Mouse (Mus musculus) megakaryocyte-erythroid progenitor cell, adult 5-6 weeks (primary cell): ENCODE measurements around the gene Olfr1360. TPM values are rescaled to one million over a fixed set of nuclear protein-coding genes. Genes with fewer than 3 reads are reported as not detected.
"Not testable (repeated sequence)": the region's sequence is repeated elsewhere in the genome, so short reads cannot be mapped to it uniquely, and the experiment has no call there.

ENCODE experiments used
- ATAC-seq: replicated peaks from 2 replicates; pipeline ENCODE4 v1.8.0; 2016; ENCODE audit warnings: mild to moderate bottlenecking, inconsistent platforms; ENCODE audit not compliant: severe bottlenecking, poor library complexity, low FRiP score, low TSS enrichment
- total RNA-seq, 2 experiments: library from RNA; stranded (forward) in 1 of 2; stranded (reverse) in 1 of 2; fragments of 200-1000, 215-1000 nt in 1 of 2; fragments of >200 nt in 1 of 2; fragmentation: Nextera tagmentation in 1 of 2; gene quantifications; 2 replicates each; pipeline ENCODE4 v1.2.3; 2014 to 2017

The Olfr1360 gene
- total RNA-seq (2014; fragmentation: Nextera tagmentation) (not detected in 2 replicates), total RNA-seq (2017) (not detected in 2 replicates)

DNA sequence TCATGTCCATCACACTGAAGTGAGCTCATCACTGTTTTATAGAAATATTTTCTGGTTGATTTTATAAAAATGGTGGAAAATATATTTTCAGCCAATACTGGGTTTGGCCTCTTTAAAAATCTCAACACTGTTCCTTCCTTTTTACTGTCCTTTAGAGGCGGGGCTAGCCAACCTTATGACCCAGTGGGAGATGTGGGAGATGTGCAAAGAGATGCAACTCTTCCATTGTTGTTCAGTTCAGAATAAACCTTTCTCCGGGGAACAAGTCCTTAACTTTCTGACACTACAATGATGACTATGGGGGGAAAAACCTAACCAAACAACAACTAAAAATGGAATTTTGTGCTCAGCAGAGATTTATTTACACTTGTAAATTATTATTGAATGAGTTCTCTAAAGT, at the start of gene Olfr1360:
Gene Olfr1360 (minus strand): TSS at position 101 of the 400 bp plus-strand sequence.
- no peak for ATAC-seq

DNA sequence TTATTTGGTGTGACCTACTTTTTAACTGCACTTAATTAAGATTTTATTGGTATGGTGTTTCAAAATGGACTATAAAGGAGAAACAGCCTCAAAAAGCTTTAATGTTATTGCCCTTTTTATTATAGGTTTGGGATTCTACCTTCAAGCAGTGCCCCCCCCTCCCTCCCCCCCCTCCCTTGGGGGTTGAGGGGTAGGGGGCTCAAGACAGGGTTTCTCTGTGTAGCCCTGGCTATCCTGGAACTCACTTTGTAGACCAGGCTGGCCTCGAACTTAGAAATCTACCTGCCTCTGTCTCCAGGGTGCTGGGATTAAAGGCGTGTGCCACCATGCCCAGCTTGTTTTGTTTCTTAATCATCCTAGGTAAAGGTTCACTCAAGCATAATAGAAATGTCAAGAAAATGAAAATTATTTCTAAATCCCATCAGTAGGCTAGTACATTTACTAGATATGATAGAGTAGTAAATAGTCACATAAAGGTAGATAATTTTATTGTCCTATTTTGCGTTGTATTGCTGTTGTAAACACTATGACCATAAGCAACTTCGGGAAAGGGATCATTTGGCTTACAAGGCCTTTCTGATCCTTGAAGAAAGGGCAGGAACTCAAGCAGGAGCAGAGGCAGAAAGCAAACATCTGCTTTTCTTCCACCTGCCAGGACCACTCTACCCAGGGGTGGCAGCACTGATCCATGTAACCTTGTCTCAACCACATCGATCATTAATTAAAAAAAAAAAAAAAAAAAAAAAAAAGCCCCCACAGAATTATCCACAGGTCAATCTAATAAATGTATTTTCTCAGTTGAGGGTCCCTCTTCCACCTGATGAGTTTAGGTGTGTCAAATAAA, 46.0 kb upstream of the Olfr1360 start:
- ATAC-seq = no peak

DNA sequence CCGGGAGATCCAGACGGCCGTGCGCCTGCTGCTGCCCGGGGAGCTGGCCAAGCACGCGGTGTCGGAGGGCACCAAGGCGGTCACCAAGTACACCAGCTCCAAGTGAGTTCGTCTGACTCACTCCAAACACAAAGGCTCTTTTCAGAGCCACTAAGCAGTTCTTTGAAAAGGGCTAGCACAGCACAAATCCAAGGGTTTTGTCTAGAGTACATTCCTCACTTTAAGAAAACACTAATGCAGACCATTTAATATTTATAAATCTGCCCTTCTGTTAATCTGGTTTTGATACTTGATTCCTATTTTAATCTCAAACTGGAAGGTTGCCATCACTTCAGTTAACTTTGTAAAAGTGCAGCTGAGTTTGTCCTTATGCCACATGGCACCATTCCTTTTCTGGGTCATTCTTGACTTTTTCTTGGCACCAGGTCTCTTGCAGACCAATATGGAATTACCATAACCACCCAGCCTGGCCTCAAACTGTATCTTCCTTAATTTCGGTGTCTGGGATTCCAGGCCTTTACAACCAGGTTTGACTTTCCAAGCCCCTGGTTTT, 45.2 kb upstream of the Olfr1360 start:
- ATAC-seq = peak; percentile 39

DNA sequence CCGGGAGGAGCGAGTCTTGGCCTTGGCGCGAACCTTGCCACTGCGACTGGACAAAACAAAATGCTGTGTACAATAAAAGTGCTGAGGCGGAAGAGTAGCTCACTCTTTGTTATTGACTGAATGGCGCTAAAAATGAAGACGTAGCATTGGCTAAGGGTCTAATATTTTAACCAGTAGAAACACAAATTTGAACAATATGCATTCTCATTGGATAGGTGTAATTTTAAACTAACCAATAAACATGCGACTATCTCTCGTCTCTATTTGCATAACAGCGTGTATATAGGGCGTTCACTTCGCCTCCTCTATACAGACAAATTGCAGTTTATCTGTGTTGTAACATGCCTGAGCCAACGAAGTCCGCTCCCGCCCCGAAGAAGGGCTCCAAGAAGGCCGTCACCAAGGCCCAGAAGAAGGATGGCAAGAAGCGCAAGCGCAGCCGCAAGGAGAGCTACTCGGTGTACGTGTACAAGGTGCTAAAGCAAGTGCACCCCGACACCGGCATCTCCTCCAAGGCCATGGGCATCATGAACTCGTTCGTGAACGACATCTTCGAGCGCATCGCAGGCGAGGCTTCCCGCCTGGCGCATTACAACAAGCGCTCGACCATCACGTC, 44.7 kb upstream of the Olfr1360 start, which contains the start of gene Hist1h2bm:
Gene Hist1h2bm (plus strand): TSS at position 288 of the 616 bp plus-strand sequence.
- ATAC-seq = peak; percentile 91

DNA sequence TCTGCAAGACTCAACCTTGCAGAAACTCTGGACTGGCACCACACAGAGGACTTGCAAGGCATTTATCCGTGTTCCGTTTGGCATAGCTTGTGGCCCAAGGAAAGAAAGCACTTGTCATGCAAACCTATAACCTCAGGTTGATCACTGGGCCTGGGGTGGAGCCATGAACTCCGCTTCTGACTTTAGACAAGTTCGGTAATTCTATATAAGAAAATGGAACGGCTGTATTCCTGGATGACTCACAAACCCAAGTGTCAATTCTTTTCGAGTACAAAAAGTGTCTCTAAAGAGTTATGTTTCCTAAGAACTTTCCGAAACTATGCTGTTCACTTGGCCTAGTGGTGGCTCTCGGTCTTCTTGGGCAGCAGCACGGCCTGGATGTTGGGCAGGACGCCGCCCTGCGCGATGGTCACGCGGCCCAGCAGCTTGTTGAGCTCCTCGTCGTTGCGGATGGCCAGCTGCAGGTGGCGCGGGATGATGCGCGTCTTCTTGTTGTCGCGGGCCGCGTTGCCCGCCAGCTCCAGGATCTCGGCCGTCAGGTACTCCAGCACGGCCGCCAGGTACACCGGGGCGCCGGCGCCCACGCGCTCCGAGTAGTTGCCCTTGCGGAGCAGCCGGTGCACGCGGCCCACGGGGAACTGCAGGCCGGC, 44.0 kb upstream of the Olfr1360 start:
- ATAC-seq = not testable (repeated sequence)

DNA sequence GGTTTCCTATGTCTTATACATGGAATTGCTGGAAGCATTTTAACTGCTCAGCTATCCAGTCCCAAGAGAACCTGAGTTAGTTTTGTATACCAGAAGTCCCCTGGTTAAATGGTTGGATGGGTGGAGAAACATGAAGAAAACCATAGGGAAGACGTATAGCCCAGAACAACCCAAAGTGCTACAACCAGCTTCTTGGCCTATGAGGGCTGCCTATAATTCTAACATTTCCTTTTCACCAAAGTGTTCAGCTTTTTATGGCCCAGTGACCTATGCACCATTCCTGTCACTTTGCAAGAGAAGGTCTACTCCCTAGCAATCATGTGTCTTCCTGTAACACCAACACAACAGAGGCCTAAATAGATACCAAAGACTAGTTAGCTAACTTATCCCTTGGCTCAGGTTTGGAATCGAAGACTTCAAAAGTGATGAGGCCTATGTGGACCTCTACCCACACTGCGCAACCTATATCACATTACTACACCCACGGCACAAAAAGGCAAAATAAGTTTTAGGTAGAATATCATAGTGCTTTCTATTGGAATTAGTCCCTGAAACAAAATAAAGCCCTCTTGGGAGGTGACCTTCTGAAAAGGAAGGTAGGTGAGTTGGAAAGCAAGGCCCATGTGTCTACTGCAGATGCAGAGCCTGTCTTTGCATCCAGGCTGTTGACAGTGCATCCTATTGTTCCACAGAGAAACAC, 41.3 kb upstream of the Olfr1360 start:
- no peak for ATAC-seq

DNA sequence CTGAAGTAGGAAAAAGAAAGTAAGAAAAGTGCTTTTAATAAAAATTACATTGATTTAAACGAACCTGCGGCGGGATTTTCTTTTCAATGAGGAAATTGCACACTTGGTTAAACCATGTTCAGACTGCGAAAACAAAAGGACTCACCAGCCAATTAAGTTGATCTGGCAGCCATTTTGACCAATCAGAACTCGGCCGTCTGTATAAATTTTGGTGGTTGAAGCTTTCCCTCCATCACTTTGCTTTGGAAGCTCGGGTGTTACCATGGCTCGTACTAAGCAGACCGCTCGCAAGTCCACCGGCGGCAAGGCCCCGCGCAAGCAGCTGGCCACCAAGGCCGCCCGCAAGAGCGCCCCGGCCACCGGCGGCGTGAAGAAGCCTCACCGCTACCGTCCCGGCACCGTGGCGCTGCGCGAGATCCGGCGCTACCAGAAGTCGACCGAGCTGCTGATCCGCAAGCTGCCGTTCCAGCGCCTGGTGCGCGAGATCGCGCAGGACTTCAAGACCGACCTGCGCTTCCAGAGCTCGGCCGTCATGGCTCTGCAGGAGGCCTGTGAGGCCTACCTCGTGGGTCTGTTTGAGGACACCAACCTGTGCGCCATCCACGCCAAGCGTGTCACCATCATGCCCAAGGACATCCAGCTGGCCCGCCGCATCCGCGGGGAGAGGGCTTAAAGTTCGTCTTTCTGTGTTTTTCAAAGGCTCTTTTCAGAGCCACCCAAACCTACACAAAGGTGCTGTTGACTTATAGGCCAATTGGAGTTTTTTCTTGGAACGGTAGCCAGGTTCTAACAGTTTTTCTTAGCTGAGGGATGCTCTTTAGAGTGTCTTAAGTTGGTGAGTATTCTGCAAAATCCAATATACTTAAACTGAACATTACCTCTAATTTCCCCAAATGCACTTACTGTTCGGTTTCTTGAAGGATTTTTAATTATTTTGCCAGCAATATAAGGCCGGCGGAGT, 40.5 kb upstream of the Olfr1360 start, which contains the start of gene Hist1h3h:
Gene Hist1h3h (plus strand): TSS at position 263 of the 961 bp plus-strand sequence.
- ATAC-seq = peak; percentile 35

DNA sequence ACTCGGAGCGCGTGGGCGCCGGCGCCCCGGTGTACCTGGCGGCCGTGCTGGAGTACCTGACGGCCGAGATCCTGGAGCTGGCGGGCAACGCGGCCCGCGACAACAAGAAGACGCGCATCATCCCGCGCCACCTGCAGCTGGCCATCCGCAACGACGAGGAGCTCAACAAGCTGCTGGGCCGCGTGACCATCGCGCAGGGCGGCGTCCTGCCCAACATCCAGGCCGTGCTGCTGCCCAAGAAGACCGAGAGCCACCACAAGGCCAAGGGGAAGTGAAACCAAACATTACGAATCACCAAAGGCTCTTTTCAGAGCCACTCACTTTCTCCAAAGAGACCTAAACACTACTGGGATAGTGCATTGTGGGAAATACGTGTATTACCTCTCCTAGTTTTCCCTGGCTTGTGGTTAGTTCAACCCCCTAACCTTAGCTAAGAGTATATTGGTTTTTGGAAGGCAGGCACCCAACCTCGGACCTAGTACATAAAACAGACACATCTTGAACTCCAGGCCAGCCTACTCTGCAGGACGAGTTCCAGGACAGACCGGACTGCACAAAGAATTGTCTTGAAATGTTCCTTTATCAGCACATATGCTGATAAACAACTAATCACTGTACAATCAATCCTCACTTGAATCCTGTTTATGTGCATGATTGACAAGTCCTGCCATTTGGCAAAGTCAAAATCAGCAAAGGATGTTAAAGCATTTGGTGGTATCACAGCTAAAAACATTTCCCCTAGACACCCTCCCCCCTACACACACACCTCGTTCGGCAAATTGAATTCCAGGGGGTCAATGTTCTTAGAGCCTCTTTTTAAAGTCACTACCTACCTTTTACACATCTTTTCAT, 39.6 kb upstream of the Olfr1360 start:
- peak; percentile 19 for ATAC-seq

DNA sequence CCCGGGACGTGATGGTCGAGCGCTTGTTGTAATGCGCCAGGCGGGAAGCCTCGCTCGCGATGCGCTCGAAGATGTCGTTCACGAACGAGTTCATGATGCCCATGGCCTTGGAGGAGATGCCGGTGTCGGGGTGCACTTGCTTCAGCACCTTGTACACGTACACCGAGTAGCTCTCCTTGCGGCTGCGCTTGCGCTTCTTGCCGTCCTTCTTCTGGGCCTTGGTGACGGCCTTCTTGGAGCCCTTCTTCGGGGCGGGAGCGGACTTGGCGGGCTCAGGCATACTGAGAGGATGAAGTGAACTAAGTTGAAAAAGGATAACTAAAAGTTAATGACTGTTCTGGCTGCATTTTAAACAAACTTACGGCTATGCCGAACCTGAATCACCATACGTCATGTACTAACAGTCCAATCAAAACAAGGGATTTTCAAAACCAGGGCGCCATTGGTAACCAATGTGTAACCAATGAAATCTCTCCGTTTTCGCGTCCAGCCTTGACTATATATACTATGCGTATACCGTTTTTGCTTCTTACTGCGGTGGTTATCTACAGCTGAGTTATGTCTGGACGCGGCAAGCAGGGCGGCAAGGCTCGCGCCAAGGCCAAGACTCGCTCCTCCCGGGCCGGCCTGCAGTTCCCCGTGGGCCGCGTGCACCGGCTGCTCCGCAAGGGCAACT, 38.8 kb upstream of the Olfr1360 start, which contains the start of the genes Hist1h2bl and Hist1h2ai:
Gene Hist1h2bl (minus strand): TSS at position 280 of the 676 bp plus-strand sequence.
Gene Hist1h2ai (plus strand): TSS at position 559 of the 676 bp plus-strand sequence.
- peak; percentile 79 for ATAC-seq

DNA sequence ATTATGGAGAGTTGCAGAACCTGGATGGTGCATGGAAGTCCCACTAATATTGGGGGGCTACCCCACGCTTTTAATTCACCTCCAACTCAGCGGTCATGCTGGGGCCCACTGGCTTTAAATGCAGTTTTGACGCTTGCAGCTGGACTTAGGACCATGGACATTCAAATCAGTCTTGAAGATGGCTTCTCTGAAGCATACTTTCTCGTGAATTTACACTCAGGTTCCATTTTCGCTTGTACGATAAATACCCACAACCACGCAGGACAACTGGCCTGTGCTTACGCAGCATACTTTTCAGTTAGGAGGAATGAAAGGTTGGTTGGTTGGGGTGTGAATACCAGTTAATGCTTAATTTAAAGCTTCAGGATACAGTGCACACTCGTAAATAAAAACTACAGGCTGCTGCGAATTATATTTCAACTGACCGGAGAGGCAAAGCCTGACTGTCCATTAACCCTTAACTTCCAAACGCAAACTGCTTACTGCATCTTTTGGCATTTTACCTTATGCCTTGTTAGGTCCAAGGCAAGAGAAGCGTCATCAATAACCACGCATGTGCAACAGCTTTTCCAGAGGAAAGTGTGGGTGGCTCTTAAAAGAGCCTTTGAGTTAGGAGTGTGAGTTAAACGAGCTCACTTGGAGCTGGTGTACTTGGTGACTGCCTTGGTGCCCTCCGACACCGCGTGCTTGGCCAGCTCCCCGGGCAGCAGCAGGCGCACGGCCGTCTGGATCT, 38.1 kb upstream of the Olfr1360 start:
- 0 out of 2 replicates have a peak, but pooled peaks have one; percentile 11 for ATAC-seq

DNA sequence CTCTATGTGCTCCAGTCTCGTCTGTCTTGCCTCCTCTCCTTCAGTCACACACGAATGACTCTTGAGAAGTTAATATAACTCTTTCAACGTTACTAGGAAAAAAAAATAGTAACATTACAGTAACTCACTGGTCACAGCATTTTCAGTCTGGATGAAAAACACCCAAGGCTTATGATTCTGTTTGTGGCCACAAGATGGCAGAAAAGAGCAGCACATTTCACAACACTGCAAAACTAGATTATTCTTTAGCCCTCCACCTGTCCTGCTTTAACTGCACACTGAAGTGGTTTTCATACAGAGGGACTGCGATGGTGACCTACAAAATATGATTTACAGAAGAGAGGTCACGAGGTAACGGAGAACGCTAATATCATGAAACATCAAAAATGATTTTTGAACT, 37.5 kb upstream of the Olfr1360 start:
- ATAC-seq = peak; percentile 27

DNA sequence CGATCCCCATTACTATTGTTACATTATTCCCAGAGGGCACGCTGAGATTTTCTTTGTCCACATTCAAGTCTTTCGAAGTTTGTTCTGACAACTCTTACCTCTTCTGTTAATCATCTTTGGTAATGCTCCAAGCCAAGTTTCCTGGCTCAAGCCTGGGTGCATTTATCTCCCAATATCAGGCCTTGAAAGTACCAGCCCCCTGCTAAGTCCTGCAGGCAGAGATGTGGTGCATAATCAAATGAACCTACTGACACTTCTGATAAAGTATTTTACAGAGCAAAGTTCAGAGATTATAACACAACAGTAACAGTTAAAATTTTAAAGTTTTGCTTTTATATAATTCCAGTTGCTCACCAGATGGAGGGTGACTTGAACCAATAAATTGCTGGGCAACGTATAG, 34.5 kb upstream of the Olfr1360 start:
- ATAC-seq = peak; percentile 27

DNA sequence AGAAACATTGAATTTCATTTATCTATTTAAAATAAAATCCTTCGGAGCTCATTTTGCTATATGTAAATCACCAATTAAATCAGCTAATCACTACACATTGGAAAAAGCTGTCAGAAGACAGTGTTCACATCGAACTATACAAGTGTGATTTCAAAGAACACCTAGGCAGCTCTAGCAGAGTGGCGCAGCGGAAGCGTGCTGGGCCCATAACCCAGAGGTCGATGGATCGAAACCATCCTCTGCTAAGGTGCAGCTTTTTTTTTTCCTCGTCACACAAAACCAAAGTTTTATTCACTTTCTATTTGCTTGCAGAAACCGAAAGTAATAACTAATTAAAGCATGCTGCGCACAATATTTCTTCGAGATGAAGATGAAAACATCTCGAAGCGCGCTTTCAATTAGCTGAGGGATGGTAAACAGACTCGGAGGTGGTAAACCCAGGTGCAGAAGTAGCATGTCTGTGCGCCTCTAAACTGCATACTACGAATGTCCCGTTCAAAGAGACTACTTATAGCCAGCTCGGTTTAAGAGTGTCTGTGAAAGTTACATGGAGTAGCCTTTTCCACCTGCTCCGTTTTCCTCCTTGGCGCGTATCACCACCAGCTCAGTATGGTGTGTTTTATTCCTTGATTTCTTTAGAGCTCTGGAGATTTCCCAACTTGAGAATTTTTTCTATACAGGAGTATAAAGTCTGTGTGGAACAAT, 33.8 kb upstream of the Olfr1360 start:
- ATAC-seq = peak; percentile 17; the same call in 1 of the 2 replicates

DNA sequence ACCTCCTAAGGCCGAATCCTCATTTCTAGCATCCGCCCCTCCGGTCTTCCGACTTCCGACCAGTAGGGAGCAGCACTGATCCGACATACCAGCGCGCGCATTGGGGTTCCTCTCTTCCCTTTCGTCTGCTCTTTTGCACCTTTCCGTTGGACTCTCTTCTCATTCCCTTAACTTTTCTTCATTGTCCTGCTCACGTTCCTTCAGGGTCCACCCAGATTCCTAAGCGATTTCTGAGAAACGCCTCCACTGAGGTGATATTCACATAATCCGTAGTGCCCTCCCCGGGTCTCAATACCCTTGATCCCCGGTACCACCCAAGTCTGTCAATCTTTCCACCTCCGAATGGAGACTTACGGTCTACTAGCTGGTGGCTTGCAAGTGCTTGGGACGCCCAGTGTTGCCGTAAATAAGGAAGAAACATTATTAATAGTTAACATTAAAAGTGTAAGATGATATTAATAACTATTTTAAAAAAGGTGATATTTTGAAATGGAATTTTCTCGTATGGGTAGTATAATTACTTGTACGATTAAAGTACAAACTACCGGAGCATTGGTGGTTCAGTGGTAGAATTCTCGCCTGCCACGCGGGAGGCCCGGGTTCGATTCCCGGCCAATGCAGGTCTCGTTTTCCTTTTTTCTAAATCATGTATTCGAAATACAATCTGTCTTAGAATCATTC, 33.0 kb upstream of the Olfr1360 start:
- ATAC-seq = peak; percentile 80

DNA sequence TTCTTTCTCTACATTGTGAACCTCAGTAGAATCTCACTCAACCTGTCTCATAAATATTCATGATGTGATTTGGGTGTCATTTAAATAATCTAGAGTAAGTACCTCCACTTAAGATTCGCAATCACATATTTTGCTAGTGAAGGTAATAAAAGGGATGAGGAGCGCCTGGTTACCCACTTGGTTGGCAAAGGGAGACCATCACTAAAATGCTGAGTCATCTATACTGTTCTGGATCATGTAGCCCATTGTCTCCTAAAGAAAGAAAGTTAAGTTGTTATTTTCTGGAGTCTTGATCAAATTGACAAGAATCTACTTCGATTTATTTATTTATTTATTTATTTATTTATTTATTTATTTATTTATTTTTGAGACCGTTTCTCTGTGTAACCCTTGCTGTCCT, 29.5 kb upstream of the Olfr1360 start:
- no peak for ATAC-seq
